Mouse (Mus musculus) Muller cell, postnatal 12 days (primary cell): ENCODE results near the gene Srsf6.

ENCODE experiments used
- DNase-seq: peaks from one replicate; pipeline ENCODE4 v3.0.0-alpha.2; 2015; ENCODE audit errors: inconsistent ontology term

The Srsf6 gene

DNA sequence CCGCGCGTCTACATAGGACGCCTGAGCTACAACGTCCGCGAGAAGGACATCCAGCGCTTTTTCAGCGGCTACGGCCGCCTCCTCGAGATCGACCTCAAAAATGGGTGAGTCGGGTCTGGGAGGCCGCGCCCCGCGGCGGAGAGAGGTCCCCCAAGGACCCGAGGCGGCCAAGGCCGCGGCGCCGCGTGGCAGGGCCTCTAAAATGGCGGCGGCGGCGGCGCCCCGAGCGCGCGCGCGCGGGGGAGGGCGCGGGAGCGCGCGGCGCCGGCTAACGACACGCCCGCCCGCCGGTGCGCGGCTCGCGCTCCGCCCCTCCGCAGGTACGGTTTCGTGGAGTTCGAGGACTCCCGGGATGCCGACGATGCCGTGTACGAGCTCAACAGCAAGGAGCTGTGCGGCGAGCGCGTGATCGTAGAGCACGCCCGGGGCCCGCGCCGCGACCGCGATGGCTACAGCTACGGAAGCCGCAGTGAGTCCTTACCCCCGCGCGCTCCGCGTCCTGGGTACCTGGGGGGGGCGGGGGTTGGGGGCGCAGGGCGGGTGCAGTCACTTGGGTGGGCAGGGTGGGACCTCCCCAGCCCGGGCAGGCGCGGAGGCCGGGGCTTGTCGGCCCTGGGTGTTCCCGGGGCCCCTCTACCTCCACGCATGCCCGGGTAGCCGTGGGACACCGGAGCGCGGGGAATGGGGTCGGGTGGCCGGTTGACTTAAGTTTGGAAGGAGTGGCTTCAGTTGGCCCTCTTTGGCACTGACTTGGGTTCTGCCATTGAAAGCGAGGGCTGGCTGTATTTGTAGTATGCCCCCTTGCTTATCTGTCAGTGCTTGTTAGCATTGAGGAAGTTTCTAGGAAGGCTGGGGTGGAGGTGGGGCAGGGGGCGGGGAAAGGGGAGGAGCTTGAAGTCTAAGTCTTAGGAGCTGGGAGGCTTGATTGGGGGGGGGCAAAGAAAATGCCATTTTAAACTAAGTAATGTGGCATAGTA lies 634 bp downstream of the Srsf6 start:
- peak; percentile 74 for DNase-seq

GRCm38 (mm10) chr2:162932706-162933105 lies 1.4 kb downstream of the Srsf6 start:
- no peak for DNase-seq

DNA sequence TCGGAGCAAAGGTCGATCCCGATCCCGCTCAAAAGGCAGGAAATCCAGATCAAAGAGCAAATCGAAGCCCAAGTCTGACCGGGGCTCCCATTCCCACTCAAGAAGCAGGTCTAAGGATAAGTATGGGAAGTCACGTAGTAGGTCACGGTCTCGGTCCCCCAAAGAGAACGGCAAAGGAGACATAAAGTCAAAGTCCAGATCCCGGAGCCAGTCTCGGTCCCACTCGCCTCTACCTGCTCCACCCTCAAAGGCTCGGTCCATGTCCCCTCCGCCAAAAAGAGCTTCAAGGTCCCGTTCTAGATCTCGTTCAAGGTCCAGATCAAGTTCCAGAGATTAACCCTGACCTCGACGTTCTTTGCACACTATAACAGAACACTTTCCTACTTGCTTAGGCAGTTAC lies 3.1 kb downstream of the Srsf6 start:
- DNase-seq = no peak

DNA sequence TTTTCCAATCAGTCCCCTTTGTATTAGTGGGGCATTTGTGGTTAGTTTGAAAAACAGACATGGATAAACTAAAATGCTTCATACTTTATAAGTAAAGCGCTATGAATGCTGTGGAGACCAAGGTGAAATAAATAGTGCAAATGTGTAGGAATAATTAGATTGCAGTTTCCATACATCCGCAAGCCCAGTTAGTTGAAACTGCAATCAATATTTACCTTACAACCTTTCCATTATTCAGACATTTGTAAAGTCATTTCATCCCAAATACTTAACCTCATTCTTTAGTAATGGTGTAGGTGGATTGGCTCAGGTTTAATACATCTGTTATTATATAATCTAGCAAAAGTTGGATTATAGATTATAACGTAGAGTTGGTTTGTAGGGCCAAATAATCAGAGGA lies 4.4 kb downstream of the Srsf6 start:
- DNase-seq = no peak

- no peak for DNase-seq
These were observed 8.2 kb downstream of the Srsf6 start for GRCm38 (mm10) chr2:162939562-162939961.

GRCm38 (mm10) chr2:162943148-162943846 lies 12.0 kb downstream of the Srsf6 start, which contains the start of gene L3mbtl1:
L3mbtl1 (plus strand) TSS chr2:162943472.
- DNase-seq = peak; percentile 42

DNA sequence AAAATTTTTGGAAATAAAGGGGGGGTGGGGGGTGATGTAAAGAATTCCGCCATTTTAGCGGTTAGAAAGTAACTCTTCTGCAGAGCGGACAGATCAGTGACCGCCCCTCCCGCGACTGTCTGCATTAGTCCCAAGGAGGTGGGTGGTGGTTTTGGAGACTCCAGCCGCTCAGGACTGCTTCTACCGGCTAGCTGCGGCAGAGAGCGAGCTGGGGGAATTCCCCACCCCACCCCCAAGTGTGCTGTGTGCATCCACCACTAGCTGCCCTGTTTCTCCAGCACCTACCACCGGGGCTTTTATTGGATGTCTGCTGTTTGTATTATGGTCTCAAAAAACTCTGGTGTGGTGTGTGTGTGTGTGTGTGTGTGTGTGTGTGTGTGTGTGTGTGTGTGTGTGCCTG lies 12.6 kb downstream of the Srsf6 start:
- DNase-seq = peak; percentile 34

- no peak for DNase-seq
These were observed 15.6 kb downstream of the Srsf6 start for GRCm38 (mm10) chr2:162946964-162947363.

DNA sequence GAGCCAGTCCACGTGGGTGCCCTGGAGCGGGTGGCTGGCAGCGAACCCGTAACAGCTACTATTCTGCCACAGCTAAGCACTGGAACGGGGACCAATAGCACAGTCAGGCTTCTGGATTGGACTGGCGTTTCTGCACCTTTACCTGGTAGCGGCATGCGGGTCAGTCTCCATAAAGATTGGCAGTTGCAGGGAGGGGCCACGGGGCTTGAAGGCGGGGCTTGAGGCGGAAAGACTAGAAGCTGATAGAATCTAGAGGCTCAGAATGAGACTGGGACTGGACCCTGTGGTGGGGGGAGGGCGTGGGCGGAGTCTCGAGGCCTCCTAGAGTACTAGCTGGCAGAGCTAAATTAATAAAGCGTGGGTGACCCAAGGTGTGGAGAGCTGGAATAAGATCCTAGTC lies 16.4 kb downstream of the Srsf6 start:
- DNase-seq = no peak

DNA sequence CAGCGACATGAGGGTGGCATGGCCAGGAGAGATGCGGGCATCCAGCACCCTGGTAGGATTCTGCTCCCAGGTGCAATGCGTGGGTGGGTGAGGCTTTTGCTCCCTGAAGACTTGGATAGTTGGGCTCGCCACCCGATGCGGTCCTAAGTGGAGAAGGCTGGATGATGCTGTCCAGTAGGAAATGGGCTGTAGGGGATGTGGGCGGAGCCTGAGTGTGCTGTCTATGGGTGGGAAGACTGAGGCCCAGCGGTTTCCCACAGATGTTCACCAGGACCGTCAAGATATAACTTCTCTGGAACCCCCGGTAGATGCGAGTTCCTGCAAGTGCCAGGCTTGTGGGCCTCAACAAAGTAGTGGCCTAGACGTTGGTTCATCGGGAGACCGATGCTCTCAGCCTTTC lies 16.9 kb downstream of the Srsf6 start:
- DNase-seq = no peak

GRCm38 (mm10) chr2:162950776-162951175 lies 19.4 kb downstream of the Srsf6 start:
- DNase-seq = no peak

GRCm38 (mm10) chr2:162956843-162957242 lies 25.5 kb downstream of the Srsf6 start:
- no peak for DNase-seq

GRCm38 (mm10) chr2:162961321-162961720 lies 30.0 kb downstream of the Srsf6 start:
- DNase-seq = peak; percentile 77

- DNase-seq = no peak
These were observed 35.4 kb downstream of the Srsf6 start for GRCm38 (mm10) chr2:162966734-162967133.

GRCm38 (mm10) chr2:162968357-162968756 lies 37.0 kb downstream of the Srsf6 start:
- peak; percentile 32 for DNase-seq

- DNase-seq = no peak
These were observed 37.8 kb downstream of the Srsf6 start for GRCm38 (mm10) chr2:162969101-162969500.

- DNase-seq = no peak
These were observed 39.6 kb downstream of the Srsf6 start for GRCm38 (mm10) chr2:162970896-162971295.

DNA sequence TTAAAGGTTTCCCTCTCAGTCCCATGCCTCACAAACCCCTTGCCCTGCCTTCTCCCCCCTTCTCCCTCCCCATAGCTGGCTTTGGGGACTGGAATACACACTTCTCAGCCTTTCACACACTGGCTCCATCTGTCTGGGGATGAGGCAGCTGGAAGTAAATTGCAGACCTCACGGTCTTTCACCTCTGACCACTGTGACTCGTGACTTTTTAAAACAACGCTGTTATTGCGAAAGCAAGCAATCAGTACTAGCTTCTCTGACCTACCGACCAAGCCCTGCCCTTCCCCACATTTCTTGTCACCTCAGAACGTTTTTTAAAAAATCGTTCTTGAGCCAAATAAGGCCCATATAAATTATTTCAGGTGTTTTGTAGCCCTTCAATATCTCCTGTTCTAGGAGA lies 41.4 kb downstream of the Srsf6 start:
- no peak for DNase-seq

- DNase-seq = no peak
These were observed 41.9 kb downstream of the Srsf6 start for GRCm38 (mm10) chr2:162973206-162973605.

DNA sequence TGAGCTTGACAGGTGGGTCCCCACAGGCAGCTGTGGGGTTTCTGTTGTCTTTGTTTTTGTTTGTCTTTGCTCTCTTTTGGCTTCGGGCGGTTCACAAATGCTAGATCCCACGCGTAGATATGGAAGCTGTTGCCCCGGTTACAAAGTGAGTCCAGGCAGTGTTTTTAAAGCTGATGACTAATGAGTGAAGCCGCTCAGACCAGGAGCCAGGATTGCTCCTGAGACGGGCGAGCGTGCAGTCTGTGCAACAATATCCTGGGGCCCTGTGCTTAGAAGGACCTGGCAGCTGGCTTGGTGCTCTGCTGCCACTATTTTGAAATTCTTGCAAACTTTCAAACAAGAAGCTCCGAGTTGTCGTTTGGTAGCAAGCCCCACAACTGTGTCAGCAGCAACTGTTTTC lies 42.3 kb downstream of the Srsf6 start:
- peak; percentile 44 for DNase-seq

DNA sequence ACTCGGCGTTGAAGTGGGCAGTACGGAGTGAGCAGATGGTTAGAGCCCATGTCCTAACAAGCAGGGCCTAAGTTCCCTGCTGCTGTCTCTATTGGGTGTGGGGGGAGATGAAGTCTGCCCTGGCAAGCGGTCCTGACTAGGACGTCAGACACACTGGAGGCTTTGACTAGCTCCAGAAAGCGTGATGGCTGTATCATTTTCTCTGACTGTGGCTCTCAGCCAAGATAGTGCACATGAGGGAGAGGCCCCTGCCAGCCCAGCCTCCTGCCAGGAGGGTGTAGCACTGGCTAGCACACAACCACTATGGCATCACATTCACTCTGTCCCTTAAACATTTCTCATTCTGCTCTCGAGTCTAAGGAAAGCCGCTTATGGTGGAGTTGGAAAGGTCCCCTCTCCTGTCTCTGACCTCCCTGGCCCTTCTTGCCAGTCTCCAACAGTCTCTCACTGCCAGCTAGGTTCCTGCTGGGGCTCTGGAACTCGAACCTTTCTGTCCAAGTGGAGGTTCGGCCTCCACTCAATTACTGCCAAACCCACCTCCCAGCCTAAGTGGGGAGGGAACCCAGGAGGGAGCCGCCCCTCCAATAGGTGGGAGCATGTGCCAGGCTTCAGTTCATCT lies 43.9 kb downstream of the Srsf6 start:
- DNase-seq = peak; percentile 56

DNA sequence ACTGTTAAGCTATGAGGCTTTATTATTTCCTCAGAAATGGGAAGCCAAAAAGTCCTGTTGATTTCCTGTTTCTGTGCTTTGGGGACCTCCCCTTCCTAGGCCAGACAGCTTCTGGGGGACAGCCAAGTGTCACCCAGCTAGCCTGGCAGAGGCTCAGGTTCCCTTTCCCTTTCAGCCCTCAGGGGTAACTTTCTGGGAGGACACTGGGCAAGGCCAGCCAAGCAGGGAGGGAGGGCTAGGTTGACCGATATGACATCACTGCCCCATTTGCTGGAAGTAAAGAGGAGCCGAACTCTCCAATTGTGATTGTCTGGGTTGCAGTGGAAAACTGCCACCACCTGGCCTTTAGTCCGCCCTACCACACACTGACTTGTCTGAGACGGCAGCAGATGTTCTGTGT lies 44.7 kb downstream of the Srsf6 start:
- DNase-seq = peak; percentile 65
